Mouse (Mus musculus): ENCODE results near the gene Gpr176.
A peak's percentile ranks its signal among the peaks of the same experiment; 100 is the strongest.

Gene Gpr176

DNA sequence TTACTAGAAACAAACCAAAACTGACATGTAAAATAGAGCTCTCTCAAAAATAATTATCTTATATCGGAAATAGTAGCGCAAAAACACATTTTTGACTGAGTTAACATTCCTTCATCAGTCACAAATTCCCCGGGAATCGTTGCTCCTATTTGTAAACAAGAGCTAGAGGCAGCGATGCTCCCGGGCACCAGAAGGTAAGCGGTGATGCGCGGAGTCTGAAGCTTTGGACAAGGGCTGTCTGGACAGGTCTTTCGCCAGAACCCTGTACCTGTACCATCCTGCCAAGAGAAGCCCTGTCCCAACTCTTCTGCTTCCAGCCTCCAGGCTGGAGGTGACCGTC is 688 bp downstream of the Gpr176 start:
- DNase-seq, result no peak

DNA sequence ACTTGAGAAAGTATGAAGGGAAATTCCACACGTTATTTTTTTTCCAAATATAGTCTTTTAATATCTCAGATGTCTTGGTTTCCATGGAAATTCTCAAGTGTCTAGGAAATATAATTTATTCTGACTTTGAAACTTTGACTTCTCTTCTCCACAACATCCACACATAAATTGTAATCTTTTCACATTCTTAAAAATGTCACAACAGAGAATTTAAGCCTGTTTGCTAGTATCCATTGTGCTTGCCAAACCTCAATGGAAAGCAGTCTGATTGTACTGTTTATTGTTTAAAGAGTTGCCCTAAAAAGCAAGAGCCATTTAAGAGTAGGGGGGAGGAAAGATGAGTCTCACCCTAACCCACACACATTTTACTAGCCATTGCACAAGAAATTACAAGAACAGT is 1.4 kb downstream of the Gpr176 start:
- no peak for DNase-seq

DNA sequence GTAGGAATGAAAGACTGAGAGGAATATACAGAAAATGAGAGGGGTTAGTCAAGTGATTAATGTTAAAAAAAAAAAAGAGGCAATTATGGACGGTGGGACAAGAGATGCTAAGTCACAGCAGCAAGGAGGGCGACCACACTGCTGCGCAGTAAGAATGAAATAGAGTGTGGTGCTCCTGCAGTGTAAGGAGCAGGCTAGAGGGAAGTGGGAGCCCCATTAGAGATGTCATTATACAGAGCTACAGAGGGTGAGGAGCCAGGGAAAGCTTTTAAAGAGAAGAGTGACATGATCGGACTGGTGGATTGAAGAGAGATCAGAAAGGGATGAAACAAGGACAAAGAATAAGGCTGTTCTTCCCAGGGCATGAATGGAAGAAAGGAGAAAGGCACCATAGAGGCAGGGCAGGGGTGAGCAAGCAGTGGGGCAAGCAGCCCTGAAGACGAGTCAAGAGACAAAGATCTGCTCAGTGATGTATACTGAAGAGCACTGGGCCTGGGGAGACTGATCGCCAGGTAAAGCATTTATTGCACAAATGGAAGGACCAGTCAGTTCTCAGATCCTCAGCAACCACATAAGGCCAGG is 18.0 kb downstream of the Gpr176 start:
- DNase-seq, result no peak

DNA sequence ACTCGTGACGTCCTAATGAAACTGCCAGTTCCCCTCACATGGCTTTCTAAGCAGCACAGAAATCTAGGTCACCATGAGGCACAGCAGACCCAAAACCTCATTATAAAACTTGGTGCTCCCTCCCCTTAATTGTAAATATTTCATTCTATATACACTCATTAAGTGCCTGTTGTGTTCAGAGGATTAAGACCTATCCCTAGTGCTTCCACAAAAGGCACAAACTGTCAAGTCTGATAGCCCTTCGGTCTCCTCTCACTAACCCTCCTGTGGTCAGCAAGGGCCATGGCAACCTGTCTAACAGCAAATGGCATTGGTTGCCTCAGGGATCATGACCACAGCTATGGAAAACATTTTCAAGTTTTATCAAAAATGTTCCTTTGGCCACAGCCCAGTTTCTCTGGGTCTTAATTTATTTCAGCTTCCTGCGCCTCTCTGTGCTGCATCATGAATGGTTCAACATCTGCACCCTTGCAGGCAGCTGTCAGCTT is 19.3 kb downstream of the Gpr176 start:
- no peak for DNase-seq

DNA sequence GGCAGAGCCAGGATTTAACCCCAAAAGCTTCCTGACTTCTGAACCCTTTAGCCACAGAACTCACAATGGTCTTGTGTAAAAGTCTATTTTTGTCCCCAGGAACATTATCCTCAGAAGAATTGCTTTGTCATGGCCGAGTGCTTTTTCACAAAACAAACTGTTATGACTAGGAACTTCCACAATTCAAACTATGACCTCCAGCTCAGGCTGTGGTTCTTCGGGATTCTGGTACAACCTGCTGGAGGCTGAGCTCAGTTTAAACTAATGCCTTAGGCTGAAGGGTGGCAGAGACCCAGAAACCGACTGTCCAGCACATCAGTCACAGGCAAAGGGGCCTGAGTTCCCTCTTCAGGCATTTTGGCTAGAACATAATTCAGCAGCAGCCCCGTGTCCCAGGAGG is 19.7 kb downstream of the Gpr176 start:
- no peak for DNase-seq

DNA sequence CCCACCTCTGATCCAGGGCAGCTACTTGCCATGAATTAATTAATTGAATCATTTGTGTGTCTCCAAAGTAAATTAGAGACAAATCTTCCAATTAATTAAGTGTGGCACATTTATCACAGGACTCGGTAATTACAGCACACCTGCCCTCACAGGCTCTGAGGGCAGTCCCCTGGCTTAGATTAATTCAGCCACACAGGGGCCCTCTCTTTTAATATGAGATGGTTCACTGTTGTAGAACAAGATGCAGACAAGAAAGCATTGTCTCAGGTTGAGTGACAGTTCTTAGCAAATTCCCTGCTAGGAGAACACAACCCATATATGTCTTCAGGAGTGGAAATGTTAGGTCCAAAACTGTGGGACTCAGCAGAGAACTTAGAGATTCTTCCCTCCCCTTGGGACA is 27.7 kb downstream of the Gpr176 start:
- DNase-seq, result no peak

- no peak for DNase-seq
Observed at GRCm38 (mm10) chr2:118343897-118344296, 29.3 kb downstream of the Gpr176 start.

GRCm38 (mm10) chr2:118341295-118341694 is 31.9 kb downstream of the Gpr176 start:
- DNase-seq, result no peak

DNA sequence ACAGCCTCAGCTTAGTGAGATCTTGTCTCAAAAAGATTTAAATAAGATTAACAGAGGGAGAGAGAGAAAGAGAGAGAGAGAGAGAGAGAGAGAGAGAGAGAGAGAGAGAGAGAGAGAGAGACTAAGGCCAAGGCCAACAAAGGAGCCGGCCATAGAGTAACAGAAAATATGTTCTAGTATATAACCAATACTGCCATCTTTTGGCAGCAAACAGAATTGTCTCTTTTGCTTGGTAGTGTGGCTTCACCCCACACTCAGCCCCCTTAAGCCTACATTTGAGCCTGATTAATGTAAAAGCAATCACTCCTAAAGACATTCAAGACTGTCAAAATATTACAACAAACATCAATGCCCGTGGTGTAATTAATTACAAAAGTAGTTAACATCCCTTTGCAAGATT is 37.1 kb downstream of the Gpr176 start:
- DNase-seq, result no peak

DNA sequence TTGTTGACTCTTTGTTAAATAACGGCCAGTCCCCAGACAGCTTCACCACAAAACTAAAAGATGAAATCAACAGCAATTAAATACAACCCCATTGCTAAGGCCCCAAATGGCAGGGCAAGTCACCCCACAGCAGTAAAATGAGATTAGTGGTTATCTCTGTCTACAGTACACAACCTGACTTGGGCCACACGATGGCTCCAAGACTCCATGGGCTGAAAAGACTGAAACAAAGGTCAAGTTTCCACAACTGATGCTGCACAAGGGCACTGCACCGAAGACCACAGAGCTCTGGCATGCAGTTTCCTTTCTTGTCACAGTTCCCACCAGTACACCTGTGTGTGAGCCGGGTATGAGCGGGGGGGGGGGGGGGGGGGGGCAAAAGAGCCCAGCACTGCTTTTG is 50.6 kb downstream of the Gpr176 start:
- no peak for DNase-seq

- DNase-seq, result no peak
Observed at GRCm38 (mm10) chr2:118321804-118322203, 51.4 kb downstream of the Gpr176 start.

DNA sequence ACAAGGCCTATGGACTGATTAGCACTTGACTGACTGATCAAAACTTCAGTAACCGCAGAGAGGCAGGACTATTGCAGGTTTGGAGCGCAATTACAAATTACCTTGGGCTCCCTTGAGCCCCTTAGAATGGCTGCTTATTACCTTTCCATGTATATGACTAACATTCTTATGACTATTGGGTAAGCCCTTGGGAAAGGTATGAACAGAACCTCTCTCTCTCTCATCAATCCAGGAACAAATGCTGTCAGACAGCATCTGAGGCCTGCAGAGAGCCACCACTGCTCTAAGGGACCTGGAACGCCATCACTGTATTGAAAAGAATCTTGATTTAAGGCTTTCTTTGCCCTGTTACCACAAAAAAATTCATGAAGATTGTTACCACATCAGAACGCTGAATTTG is 52.1 kb downstream of the Gpr176 start:
- no peak for DNase-seq

GRCm38 (mm10) chr2:118320519-118320918 is 52.7 kb downstream of the Gpr176 start:
- no peak for DNase-seq

DNA sequence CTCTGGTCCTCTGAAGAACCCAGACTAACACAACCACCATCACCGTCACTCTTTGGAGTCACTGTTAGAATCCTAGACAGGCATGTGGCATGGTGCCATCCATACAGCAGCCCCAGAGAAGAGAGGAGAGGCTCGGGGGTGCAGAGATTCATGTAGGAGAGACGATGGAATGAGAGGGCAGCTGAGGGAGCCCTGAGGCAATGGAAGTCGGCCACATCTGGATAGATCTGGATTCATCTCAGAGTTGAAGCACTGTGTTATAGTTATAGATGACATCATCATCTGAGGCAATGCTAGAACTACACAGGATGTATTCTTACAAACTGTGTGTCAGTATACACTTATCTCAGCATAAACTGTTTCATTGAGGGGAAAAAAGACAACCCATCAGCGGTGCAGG is 54.0 kb downstream of the Gpr176 start:
- DNase-seq, result no peak

DNA sequence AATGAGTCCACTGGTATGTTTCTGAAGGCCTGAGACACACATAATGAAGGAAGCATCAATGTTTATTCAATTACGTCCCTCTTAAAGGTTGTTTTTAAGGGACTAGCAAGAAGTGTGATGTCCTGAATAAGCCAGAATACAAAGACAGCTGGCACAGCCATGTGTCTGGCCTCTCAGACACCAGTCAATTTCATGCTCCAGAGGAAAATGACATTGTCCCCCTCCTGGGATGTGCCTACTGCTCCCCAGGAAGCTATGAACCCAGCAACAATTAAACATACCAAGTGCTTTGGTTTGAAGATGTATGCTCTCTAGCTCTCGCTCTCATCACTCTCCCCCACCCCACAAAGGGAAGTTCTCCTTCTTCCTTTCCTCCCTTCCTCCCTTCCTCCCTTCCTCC is 56.3 kb downstream of the Gpr176 start:
- no peak for DNase-seq

- DNase-seq, result no peak
Observed at GRCm38 (mm10) chr2:118315656-118316402, 57.4 kb downstream of the Gpr176 start.

DNA sequence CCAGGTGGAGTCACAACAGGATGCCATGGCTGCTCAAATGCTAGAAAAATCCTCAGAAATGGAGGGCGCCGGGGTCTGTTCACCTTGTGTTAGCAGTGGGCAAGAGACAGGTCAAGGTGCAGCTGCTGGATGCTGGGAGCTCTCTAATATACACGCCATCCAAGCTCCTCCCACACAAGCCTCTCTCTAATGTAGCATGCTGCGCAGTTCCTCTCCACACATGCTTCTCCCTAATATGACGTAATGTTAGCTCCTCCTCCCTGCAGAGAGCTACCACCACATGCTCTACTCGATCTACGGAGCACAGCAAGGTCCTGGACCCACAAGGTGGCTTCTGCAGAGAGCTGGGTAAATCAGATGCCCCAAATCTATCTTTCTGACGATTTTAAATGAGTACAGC is 65.7 kb downstream of the Gpr176 start:
- peak; percentile 90 for DNase-seq

DNA sequence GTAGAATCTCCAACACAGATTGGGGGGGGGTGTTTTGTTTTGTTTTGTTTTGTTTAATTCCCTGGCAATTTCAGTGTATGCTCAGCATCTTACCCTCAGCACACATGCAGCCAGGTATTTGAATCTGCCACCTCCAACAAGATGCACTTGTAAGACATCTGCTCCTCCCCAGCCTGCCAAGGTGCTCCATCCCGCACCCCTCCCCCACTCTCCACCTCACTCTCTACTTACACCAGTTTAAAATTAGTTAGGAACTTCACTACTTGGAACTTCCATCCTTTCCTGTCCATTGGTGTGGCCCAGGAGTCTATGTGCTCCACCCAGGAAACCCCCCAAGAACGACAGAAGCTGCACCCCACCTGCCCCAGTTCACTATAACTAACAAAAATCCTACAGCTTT is 66.3 kb downstream of the Gpr176 start:
- peak; percentile 66 for DNase-seq

DNA sequence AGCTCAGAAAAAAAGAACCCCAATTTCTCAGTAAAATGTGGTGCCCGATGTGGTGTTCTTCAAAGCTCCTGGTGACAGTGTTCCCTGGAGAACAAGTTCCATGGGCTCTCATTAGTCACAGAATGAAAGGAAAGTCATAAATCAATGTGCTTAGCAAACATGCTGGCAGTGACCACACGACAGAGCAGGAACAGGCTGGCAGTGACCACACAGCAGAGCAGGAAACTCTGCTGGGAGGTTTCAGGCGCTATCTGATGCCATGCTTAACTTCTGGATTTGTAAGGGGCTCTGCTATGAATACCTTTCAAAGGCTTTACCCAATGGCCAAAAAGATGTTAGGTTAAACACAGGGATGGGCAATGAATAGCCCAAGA is 66.7 kb downstream of the Gpr176 start:
- DNase-seq, result no peak

- DNase-seq, result no peak
Observed at GRCm38 (mm10) chr2:118305827-118306521, 67.2 kb downstream of the Gpr176 start.

- no peak for DNase-seq
Observed at GRCm38 (mm10) chr2:118303456-118303855, 69.8 kb downstream of the Gpr176 start.

DNA sequence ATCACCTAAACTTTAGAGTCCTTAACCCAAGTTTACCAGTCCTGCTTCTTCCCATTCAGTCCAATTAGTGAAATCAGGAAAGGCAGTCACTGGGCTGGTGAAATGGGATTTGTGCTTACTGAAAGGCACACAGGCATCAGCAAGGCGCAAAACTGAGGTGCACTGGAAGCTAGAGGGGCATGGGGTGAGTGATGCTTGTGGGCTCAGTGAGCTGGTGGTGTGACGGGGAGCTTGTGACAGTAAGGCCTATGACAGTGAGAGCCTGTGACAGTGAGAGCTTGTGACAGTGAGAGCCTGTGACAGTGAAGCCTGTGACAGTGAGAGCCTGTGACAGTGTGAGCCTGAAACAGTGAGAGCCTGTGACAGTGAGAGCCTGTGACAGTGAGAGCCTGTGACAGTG is 71.6 kb downstream of the Gpr176 start:
- DNase-seq, result no peak

DNA sequence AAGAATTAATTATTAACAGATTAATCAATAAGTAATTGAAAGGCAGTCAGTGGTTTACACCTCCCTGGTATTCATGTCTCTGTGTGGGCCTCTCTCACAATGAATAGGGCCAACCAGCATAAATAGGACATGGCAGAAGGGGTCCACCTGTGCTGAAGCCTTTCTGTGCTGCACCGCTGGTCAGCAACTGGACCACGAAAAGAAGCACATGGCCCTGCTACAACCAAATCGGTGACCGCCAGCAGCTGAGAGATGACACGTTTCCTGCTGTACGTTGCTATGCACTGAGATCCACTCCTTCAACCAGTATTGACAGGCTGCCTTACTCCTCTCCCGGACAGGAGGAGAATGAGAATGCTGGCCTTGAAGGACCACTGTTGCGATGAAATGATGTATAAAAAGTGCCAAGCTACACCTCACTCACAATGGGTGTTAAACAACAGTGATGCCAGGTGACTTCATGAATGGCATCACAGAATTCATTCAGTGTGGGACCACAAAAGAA is 72.1 kb downstream of the Gpr176 start:
- DNase-seq, result no peak

DNA sequence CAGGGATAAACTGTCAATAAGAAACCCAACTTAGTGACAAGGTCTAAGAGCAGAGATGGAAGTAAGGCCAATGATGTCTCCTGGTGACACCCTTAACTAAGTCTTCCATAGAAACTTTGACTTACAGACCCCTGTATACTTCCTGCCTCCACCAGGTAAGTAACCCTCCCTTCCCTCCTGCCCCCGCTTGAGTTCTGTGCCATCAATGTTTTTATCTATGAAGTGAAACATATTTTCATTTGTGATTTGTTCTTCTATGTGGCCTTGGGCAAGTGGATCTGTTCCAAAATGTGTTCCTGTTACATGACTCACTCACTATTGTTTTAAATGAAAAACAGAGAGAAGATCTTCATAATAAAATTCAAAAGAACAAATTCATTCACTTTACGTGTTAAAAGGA is 73.2 kb downstream of the Gpr176 start:
- DNase-seq, result no peak
